Mouse (Mus musculus): Measurements from ENCODE around the gene Sept8. TPM values are rescaled to one million over a fixed set of nuclear protein-coding genes. Genes with fewer than 3 reads are reported as not detected.

Gene Sept8
- polyA plus RNA-seq (2014; fragmentation: Illumina TruSeq; extraction: RNeasy Lipid Tissue Mini Kit (QIAGEN cat#74804); ENCODE audit: low read depth, low replicate concordance) = 35.5 TPM

DNA sequence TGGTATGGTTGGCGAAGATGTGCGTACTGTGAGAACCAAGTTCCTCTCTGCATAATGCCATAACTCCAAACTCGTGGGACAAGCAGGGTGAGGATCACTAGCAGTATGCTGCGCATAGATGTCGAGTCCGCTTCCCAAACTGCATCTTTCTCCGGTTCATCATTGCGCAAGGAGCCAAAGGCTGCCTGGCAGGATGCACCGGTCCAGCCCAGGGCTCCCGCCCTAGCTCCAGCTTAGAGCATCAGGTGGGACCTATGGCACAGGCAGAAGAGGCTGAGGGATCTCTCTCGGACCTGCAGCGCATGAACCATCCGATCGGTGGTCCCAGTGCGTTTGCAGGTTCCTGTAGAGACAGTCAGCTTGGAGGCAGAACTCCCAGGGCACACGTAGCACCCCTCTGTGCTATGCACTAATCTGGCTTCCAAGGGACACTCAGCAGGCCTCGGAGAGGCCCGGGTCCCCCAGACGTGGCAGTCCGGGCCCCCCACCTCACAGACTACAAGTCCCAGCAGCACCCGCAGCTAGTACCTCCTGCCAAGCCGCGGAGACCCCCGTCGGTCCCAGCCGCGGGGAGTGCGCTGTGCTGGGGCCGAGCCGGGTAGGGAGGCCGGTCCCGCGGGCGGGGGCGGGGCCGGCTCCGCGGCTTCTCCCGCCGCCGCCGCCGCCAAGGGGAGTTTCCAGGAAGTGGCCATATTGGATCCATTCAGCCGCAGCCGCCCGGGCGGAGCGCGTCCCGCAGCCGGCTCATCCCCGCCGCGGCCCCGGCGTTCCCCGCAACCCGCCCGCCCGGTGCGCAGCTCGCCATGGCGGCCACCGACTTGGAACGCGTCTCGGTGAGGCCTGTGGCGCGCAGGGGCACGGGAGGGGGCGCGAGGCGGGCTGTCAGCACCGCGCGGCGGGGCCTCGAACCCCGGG, at the start of gene Sept8:
Sept8 (plus strand) TSS at position 51 of the 915 bp plus-strand sequence.

DNA sequence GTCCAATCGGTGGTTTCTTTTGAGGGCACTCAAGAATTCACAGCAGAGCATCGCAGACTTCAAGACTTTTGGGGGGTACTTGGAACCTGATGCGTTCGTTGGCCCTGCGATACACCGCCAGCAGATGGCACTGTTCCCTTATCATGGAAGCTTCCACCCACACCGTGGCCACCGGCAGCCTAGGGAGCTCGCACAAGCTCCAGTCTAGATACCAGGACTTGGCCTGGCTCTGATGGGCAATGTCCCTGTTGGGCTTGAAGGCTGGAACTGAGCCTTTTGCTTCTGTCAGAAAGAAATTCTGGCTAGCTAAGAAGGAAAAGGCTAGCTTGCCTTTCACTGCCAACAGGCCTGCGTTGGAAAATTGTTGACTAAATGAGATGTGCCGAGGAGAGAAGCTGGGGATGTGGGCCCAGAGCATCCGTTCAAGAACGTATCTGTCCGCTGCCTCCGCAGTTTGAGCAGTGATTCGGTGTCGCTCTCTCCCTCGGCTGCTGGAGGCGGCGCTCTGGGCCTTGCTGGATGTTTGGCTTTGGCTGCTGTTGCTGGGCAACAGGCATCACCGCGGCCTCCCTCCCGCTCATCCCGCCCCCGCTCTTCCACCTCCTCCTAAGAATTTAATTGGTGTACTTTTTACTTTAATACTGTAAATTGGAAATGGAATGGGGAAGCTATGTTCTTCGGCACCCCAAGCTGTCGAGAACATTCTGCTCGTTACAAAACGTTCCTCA, 48.9 kb upstream of the Sept8 start, which contains the start of gene Gm9837:
Gm9837 (minus strand) TSS at position 512 of the 728 bp plus-strand sequence.

DNA sequence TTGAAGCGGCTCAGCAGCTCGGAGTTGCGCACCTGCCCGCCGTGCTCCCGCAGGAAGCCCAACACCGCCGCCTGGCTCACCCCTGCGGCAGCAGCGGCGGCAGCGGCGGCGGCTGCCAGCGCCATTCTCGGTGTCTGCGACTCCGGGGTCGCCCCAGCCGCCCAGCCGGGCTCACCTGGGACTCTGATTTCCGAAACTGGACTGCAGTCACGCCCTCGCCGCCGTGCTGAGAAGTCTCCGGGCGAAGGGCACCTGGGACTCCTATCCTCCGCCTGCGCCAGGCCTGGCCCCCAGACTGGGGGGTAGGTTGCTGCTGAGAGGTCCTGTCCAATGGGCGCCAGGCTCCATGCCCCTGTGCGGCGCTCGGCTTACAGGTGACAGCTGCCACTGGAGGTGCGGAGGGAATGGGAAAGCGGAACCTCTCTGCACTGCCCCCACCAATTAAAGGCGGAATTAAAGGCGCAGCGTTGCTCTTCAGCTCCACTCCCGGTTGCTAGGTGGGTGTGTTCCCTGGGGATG, 39.2 kb upstream of the Sept8 start, which contains the start of the genes Gm9945 and Sowaha:
Gm9945 (plus strand) TSS at position 384 of the 519 bp plus-strand sequence.
Sowaha (minus strand) TSS at position 492 of the 519 bp plus-strand sequence.

DNA sequence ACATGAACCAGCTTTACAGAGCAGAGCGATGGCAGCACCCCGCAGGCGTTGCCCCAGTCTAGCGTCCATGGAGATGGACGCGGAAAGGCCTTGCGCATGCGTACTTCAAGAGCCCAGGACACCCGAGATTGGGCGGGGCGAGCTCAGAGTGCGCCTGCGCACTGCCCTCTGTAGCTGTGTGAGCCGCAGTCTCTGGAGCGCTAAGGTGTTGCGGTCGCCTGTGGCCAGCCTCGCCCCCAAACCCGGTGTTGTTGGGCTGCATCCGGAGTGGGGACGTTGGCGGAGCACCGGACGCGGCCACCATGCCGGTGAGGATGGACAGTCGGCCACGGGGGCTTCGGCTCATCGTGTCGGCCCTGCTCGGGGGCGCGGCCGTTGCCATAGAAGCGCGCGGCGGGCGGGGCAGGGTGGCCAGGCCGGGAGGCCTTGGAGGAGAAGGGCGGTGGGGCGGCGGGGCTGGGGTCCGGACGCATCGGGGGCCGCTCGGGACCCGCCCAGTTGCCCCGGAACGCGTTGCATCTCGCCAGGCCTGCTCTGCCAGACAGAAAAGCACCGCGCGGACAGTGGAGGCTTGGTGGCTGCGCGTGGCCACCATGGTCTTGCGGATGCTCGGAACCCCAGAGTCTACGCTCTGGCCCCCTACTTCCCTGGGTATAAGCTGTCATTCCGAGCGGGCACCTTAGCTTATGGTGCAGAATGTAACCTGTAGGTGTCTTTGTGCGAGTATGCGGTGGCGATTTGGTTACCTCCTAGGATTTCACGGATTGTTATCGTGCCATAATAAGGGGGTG, 48.4 kb downstream of the Sept8 start, which contains the start of gene Kif3a:
Kif3a (plus strand) TSS at position 156 of the 791 bp plus-strand sequence.

Other genes starting within 250 kb of the Sept8 start
- gene Hspa4, start 218.8 kb upstream of the Sept8 start, polyA plus RNA-seq (2014; fragmentation: Illumina TruSeq; extraction: RNeasy Lipid Tissue Mini Kit (QIAGEN cat#74804); ENCODE audit: low read depth, low replicate concordance) = 116 TPM
- gene Zcchc10, start 194.6 kb upstream of the Sept8 start, polyA plus RNA-seq (2014; fragmentation: Illumina TruSeq; extraction: RNeasy Lipid Tissue Mini Kit (QIAGEN cat#74804); ENCODE audit: low read depth, low replicate concordance) = 10.5 TPM
- gene Aff4, start 168.4 kb upstream of the Sept8 start, polyA plus RNA-seq (2014; fragmentation: Illumina TruSeq; extraction: RNeasy Lipid Tissue Mini Kit (QIAGEN cat#74804); ENCODE audit: low read depth, low replicate concordance) = 29.2 TPM
- gene Leap2, start 96.1 kb upstream of the Sept8 start, polyA plus RNA-seq (2014; fragmentation: Illumina TruSeq; extraction: RNeasy Lipid Tissue Mini Kit (QIAGEN cat#74804); ENCODE audit: low read depth, low replicate concordance) = not detected
- gene Uqcrq, start 88.4 kb upstream of the Sept8 start, polyA plus RNA-seq (2014; fragmentation: Illumina TruSeq; extraction: RNeasy Lipid Tissue Mini Kit (QIAGEN cat#74804); ENCODE audit: low read depth, low replicate concordance) = 1,517 TPM
- gene Gdf9, start 88.2 kb upstream of the Sept8 start, polyA plus RNA-seq (2014; fragmentation: Illumina TruSeq; extraction: RNeasy Lipid Tissue Mini Kit (QIAGEN cat#74804); ENCODE audit: low read depth, low replicate concordance) = 0.50 TPM
- not detected for gene Gm10447, start 62.1 kb upstream of the Sept8 start, polyA plus RNA-seq (2014; fragmentation: Illumina TruSeq; extraction: RNeasy Lipid Tissue Mini Kit (QIAGEN cat#74804); ENCODE audit: low read depth, low replicate concordance)
- gene Shroom1, start 62.1 kb upstream of the Sept8 start, polyA plus RNA-seq (2014; fragmentation: Illumina TruSeq; extraction: RNeasy Lipid Tissue Mini Kit (QIAGEN cat#74804); ENCODE audit: low read depth, low replicate concordance) = 0.55 TPM
- not detected for gene Gm9837, start 48.8 kb upstream of the Sept8 start, polyA plus RNA-seq (2014; fragmentation: Illumina TruSeq; extraction: RNeasy Lipid Tissue Mini Kit (QIAGEN cat#74804); ENCODE audit: low read depth, low replicate concordance)
- gene Gm9945, start 39.1 kb upstream of the Sept8 start, polyA plus RNA-seq (2014; fragmentation: Illumina TruSeq; extraction: RNeasy Lipid Tissue Mini Kit (QIAGEN cat#74804); ENCODE audit: low read depth, low replicate concordance) = not detected
- gene Sowaha, start 39.0 kb upstream of the Sept8 start, polyA plus RNA-seq (2014; fragmentation: Illumina TruSeq; extraction: RNeasy Lipid Tissue Mini Kit (QIAGEN cat#74804); ENCODE audit: low read depth, low replicate concordance) = not detected
- 10.6 TPM for gene Kif3a, start 48.1 kb downstream of the Sept8 start, polyA plus RNA-seq (2014; fragmentation: Illumina TruSeq; extraction: RNeasy Lipid Tissue Mini Kit (QIAGEN cat#74804); ENCODE audit: low read depth, low replicate concordance)
- gene Il4, start 99.4 kb downstream of the Sept8 start, polyA plus RNA-seq (2014; fragmentation: Illumina TruSeq; extraction: RNeasy Lipid Tissue Mini Kit (QIAGEN cat#74804); ENCODE audit: low read depth, low replicate concordance) = not detected
- gene Il13, start 115.4 kb downstream of the Sept8 start, polyA plus RNA-seq (2014; fragmentation: Illumina TruSeq; extraction: RNeasy Lipid Tissue Mini Kit (QIAGEN cat#74804); ENCODE audit: low read depth, low replicate concordance) = not detected
- 5.3 TPM for gene Rad50, start 188.1 kb downstream of the Sept8 start, polyA plus RNA-seq (2014; fragmentation: Illumina TruSeq; extraction: RNeasy Lipid Tissue Mini Kit (QIAGEN cat#74804); ENCODE audit: low read depth, low replicate concordance)
- not detected for gene Il5, start 201.5 kb downstream of the Sept8 start, polyA plus RNA-seq (2014; fragmentation: Illumina TruSeq; extraction: RNeasy Lipid Tissue Mini Kit (QIAGEN cat#74804); ENCODE audit: low read depth, low replicate concordance)

Data from heart, adult 10 weeks (tissue).